Mouse (Mus musculus) heart, embryonic 16.5 days (tissue): ENCODE measurements at regions not wholly inside any gene's neighbourhood (a gene's known extent, or its start where the extent isn't known, plus 50 kb on each side); places are given as distances from the start of the nearest gene placed in this dataset.

Source experiments
- ATAC-seq: fragments of 200-750 bp; cut with Nextera tagmentation; replicated peaks from 2 replicates; pipeline ENCODE4 v1.8.0; 2017; ENCODE audit warnings: moderate number of reproducible peaks; ENCODE audit not compliant: insufficient read depth, low FRiP score; ENCODE audit errors: extremely low read depth
- H3K27ac ChIP-seq: fragments of 300-500 bp; sonication (generic); 2 replicates; pipeline ENCODE4 v1.5.1; 2014; ENCODE audit warnings: mild to moderate bottlenecking, low read length, control low read depth, moderate library complexity
- H3K27me3 ChIP-seq: fragments of 300-500 bp; sonication (generic); 2 replicates; pipeline ENCODE4 v1.6.1; 2014; ENCODE audit warnings: low read length, mixed read lengths; ENCODE audit not compliant: control insufficient read depth, insufficient read depth
- H3K36me3 ChIP-seq: fragments of 300-500 bp; sonication (generic); 2 replicates; pipeline ENCODE4 v1.6.1; 2014; ENCODE audit not compliant: control insufficient read depth, insufficient read depth
- H3K4me1 ChIP-seq: fragments of 300-500 bp; sonication (generic); 2 replicates; pipeline ENCODE4 v1.6.1; 2014; ENCODE audit warnings: low read length, mixed read lengths; ENCODE audit not compliant: control insufficient read depth, insufficient read depth
- H3K4me2 ChIP-seq: fragments of 300-500 bp; sonication (generic); 2 replicates; pipeline ENCODE4 v1.6.1; 2014; ENCODE audit warnings: low read depth, mild to moderate bottlenecking, control low read depth, low read length
- H3K4me3 ChIP-seq: fragments of 300-500 bp; sonication (generic); 2 replicates; pipeline ENCODE4 v1.5.1; 2014; ENCODE audit warnings: mild to moderate bottlenecking, control low read depth, low read length
- H3K9ac ChIP-seq: fragments of 300-500 bp; sonication (generic); 2 replicates; pipeline ENCODE4 v1.6.1; 2014; ENCODE audit warnings: low read length, control low read depth
- H3K9me3 ChIP-seq: fragments of 300-500 bp; sonication (generic); replicated peaks from 2 replicates; pipeline ENCODE4 v1.6.1; 2016; ENCODE audit warnings: low read length; ENCODE audit not compliant: control insufficient read depth
- WGBS: fragments of 180-500 bp; shearing (Covaris S2); extraction: QIAGEN DNeasy Blood & Tissue Kit; methylation state at CpG from one replicate; pipeline ENCODE4 v1.1.7; 2014; 5-methylcytosine and 5-hydroxymethylcytosine counted together

GRCm38 (mm10) chr16:44611525-44611924 lies 52.8 kb upstream of the Boc start:
- Histone ChIP-seq H3K27ac (no peak overlapping the region), H3K4me3 (no peak overlapping the region), H3K36me3 (no peaks in the 10 kb centered on the region), H3K4me1 (peaks cover 14% of the 10 kb centered on the region), H3K4me2 (no peak overlapping the region), H3K9me3 (no peaks in the 10 kb centered on the region), H3K9ac (no peak overlapping the region), H3K27me3 (no peaks in the 10 kb centered on the region)
- no peak for ATAC-seq
- WGBS: 76% methylated on average over 6 of the region's 6 CpGs

GRCm38 (mm10) chr16:44608586-44608985 lies 49.9 kb upstream of the Boc start:
- Histone ChIP-seq H3K9ac (no peak overlapping the region), H3K4me2 (no peak overlapping the region), H3K27me3 (no peaks in the 10 kb centered on the region), H3K27ac (no peak overlapping the region), H3K4me3 (no peak overlapping the region), H3K9me3 (no peaks in the 10 kb centered on the region), H3K36me3 (no peaks in the 10 kb centered on the region), H3K4me1 (no peaks in the 10 kb centered on the region)
- 93% methylated on average over 1 of the region's 1 CpGs for WGBS
- no peak for ATAC-seq
